Mouse (Mus musculus): ENCODE results near the gene Sipa1l3.

Sipa1l3 gene

DNA sequence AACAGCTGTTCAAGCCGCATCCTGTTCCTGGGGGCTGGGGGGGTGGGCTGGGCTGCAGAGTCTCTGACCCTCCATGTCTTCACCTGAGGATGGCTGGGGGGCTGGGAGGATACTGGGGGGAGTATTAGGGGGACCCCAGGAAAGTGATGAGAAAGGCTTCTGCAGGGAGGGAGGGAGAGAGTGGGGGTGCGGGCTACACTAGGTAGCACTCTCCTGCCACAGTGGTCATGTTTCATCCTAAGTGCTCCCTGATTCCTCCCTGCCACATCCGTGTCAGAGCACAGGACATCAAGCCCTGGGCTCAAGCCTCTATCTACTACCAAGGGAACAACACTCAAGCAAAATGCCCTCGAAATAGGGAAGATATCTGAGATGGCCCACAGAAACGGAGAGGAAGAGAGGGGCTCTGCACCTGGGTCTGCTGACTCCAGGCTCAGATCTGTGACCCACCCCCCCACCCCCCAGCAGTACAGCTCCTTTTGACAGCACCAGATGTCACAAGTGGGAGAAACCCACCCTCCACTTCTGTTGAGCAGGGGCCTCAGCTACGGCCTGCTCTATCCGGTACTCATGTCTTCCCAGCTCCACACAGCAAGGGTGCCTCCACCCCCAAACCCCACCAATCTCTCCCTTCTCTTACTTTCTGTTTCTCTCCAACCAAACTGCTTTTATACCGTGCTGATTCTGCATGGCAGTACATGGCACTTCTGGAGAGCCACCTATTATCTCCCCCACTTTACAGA is 106.4 kb downstream of the Sipa1l3 start:
- ATAC-seq (ENCODE audit: low TSS enrichment), result no peak

DNA sequence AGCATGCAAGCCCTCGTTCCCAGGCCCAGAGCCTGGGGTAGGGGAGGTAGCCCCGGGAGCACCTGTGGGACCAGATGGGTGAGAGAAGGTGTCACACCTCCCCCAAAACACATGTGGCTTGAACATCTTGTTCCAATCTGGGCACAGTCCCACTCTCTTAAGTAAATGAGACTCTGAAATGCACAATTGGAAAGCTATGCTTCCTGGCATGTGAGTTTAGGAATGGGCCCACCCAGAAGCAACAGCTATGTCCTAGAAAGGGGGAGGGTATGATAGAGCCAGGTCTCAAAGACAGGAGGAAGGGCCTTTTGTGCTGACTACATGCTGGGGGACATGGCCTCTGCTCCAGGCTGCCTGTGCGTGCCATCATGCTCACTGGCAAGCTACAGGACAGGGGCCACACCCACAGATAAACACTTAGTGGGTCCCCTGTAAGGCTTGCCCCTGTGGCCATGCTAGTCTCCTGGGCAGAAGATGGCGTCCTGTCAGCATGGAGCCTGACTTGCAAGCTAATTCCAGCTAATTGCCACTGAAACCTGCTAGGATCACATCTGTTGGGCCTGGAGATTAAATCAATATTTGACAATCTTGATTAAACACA is 107.1 kb downstream of the Sipa1l3 start:
- no peak for ATAC-seq (ENCODE audit: low TSS enrichment)

DNA sequence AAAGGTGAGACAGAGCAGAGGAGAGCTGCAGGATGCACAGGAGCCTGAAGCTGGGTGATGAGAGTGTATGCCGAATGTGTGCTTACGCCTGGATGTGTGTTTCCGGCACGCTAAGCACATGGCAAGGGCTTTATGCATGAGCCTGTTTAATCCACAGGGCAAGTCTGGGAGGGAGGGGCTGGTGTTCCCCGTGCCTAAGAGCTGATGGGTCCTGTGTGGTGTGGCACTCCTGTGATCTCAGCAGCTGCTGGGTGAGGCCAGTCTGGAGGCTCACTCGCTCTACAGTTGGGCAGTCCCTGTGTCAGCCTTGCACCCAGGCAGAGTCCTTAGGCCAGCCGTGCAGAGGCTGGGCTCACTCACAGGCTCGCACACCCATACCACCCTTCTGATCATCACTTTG is 108.0 kb downstream of the Sipa1l3 start:
- no peak for ATAC-seq (ENCODE audit: low TSS enrichment)

DNA sequence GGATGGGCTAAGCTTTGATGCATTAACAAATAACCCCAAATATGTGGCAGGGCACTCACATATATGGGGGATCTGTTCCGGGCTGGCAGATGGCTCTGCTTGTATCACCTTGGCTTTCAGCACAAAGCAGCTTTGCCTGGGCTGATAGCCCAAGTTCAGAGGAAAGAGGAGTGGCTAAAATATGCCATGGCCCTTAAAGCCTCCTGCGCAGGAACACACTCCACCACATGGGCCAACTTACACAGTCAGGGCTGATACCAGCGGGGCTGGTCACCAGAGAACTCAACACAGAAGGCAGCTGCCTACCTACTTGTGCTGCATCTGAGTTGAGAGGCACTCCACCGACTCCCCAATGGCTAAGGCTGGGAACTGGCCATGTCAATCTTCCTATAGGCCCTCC is 111.6 kb downstream of the Sipa1l3 start:
- no peak for ATAC-seq (ENCODE audit: low TSS enrichment)

DNA sequence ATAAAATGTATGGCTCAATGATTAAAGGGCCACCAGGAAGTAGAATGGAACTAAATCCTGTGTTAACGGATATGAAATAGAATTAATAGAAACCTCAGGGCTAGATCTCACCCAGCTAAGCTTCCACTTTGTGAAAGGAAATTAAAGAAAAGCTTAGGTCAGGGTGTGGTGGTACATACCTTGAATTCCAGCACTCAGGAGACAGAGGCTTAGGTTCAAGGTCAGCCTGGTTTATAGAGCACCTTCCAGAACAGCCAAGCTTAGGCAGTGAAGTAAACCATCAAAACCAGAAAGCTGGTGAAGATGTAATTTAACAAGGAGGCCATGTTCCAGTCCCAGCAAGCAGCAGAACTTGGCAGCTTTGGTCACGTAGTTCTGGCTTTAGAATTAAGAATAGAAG is 114.3 kb downstream of the Sipa1l3 start:
- ATAC-seq (ENCODE audit: low TSS enrichment), result no peak

DNA sequence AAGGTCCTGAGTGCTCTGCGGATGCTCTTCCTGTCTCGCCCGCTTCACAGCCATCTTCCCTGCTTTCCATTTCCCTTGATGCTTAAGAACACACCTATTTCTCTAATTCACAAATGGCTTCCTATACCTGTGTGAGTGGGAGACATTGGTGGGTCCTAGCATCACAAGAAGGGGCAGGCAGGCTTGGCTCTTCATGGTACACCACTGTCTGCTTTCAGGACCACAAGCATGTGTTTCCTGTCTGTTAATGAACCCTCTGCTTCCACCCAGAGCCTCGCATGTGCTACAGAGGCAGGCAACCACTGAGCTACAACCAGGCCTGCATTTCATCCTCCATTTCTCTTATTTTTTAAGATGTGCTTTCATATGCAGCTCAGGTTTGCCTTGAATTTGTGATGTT is 116.4 kb downstream of the Sipa1l3 start:
- ATAC-seq (ENCODE audit: low TSS enrichment), result no peak

DNA sequence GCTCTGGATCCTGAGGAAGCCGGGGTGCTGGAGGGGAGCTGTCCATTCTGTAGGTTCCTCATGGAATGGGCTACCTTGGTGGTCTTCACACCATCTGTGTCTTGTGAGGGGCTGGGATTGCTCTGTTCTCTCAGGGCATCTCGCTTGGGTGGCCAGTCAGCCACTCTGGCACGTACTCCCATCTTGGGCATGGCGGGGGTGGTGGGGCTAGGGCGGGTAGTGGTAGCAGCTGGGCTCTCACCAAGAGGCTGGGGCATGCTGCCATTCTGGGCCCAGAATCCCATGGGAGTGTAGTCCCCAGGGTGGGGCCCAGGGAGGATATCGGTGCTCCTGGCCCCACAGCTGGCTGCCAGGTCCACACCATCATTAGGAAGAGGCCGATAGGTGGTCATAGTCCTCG is 118.0 kb downstream of the Sipa1l3 start:
- no peak for ATAC-seq (ENCODE audit: low TSS enrichment)

DNA sequence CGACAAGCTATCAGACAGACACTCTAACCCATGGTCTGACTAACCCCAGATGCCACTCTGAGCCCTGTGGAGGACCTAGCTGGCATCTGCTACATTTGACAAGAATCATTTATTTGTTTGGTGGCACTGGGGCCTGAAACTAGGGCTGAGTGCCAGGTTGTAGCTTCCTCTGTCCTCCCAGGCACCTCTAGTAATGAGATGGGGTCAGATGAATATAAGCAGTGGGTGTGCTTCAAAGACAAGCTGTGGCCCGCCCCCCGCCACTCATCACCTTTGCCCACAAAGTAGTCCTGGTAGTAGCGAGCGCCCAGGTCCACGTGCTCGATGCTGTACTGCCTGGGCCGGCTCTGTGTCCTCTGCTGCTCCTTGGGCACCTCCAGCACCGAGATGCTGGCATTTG is 119.4 kb downstream of the Sipa1l3 start:
- no peak for ATAC-seq (ENCODE audit: low TSS enrichment)

DNA sequence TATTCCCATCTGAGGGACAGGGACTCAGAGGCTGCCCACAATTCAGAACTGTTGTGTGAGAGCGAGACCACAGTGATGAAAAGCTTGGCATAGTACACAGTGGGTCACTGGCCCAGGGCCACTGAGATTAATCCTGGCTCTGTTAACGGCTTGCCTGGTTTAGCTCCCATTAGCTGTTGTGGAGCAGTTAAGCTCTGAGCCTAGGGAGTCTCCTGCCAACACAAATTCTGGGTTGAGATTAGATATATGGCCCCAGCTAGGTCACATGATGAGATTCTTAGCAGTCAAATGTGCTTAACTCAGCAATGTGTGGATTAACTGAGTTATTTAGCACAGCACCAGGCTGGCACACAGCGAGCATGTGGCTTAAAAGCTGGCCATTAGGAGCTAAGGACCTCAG is 121.0 kb downstream of the Sipa1l3 start:
- ATAC-seq (ENCODE audit: low TSS enrichment), result no peak

DNA sequence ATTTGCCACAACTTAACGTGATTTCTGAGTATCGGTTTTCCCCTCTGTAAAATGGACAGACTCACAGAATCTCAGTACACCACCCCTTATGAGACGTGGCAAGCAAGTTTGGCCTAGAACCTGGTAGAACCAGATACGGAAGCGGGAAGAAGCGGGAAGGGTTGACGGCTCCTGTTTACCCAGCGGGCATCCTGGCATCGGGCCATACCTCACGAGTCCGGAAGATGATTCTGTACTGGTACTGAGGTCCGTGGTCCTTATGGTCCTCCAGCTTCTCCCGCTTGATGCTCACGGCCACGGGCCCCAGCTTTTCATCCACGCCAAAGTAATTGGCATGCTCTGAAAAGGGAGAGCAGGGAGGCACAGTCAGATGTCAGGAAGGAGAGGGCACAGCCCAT is 121.5 kb downstream of the Sipa1l3 start:
- ATAC-seq (ENCODE audit: low TSS enrichment), result no peak

DNA sequence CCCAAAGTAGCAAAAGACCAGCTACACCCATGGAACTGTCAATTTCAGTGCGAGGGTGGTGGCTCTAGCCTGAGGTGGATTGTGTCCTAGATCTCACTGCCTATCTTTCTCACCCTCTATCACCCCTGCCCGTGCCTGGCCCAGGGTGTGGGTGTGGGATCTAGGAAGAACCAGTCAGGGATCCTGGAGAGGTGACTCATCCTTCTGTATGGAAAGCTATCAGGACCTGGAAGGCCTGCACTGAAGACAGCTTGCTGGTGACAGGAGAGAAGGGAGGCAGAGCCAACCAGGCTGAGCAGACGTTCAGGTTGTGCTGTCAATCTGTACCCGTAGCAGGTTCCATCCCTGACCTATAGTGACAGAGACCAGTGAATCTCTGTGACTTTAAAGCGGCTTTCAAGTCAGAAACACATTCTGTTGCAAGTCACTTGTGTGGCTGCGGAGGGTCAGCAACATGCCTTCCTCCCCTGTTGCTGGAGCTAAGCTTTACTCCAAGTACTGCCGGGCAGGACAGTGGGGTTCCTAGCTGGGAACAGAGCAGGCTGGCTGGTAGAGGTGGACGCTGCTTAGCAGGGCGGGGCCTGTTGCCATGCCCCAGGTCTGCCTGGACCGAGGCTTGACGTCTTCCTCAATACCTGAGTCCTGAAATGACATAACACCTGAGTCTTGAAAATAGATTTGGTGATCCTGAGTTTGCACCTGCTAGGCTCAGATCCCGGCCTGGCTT is 122.1 kb downstream of the Sipa1l3 start:
- no peak for ATAC-seq (ENCODE audit: low TSS enrichment)

DNA sequence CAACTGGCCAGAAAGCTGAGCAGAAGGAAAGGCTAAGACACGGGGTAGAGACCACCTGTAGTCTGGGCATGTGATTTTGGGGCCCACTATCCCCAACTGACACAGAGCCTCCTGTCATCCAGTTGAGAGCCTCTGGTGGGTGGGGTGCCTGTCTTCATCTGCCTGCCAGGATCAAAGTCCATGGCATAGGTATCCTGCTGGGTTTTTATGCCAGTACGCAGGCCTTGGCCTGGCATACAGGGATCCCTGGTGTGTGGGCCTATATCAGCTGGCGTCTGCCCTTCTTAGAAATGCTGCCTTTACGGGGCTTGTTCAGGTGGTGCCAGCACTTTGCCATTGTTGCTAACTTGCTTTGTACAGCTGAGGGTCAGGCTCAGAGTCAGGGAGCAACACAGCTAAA is 123.3 kb downstream of the Sipa1l3 start:
- no peak for ATAC-seq (ENCODE audit: low TSS enrichment)

DNA sequence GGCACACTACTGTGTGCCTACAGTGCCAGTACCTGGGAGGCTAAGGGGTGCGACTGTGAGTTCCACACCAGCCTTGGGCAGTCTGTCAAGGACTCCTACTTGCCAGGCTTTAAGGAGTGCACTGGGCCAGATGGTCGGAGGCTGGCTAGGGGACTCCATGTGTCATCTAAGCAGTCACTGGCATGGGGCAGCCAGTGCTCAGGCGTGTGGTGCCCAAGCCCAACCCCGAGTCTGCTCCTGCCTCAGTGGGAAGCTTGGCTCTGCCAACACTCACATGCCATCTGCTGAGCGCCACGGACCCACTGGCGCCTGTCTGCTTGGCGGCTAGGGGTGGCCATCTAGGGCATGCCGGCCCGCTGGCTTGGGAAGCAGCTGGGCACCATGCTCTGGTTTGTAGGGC is 125.1 kb downstream of the Sipa1l3 start:
- ATAC-seq (ENCODE audit: low TSS enrichment), result no peak

DNA sequence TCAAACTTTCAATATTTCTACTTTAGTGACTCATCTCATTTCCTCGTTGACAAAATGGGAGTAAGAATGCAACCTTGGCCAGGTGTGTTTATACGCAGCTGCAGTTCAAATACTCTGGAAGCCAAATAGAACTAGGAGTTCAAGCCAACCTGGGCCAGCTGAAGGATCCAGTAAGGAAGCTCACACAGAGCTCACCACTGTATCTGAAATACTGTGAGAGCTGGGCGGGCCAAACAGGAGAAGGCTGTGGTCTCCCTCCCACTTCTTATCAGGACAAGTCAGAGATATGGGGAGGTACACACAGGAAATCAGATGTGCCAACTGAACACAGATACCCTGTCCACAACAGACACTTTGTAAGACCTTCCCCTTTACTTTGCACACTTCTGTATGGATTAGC is 125.6 kb downstream of the Sipa1l3 start:
- no peak for ATAC-seq (ENCODE audit: low TSS enrichment)

DNA sequence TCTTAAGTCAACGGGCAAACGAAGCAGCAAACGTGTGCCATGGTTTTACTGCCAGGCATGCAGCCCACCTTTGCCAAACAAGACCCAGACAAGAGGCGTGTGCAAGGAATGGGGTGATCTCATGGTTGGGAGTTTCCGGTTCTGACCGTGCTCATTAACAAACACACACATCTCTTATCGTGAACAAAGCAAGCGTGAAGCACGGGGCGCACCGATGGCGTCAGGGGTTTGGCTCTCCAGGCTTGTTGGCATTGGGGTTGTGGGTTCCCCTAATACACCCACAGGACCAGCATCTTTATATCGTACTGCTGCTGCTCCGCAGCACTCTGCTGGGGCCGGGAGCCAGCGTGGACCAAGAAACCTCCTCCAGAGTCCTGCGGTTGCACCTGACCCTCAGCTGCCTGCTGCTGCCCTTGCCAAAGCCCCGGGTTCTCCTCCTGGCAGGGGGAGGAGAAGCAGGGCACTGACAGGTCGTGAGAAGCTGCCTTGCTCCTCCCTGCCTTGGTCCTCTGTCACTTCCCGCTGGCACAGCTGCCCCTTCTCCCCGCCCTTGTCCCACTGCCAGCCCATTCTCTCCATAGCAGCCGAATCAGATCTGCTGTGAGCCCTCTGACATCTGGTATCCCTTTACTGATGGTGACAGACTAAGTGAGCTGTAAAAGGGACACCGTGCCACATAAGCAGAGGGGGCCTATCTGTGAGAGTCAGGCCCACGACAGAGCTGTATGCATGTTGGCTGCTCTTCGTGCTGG is 126.5 kb downstream of the Sipa1l3 start:
- no peak for ATAC-seq (ENCODE audit: low TSS enrichment)

DNA sequence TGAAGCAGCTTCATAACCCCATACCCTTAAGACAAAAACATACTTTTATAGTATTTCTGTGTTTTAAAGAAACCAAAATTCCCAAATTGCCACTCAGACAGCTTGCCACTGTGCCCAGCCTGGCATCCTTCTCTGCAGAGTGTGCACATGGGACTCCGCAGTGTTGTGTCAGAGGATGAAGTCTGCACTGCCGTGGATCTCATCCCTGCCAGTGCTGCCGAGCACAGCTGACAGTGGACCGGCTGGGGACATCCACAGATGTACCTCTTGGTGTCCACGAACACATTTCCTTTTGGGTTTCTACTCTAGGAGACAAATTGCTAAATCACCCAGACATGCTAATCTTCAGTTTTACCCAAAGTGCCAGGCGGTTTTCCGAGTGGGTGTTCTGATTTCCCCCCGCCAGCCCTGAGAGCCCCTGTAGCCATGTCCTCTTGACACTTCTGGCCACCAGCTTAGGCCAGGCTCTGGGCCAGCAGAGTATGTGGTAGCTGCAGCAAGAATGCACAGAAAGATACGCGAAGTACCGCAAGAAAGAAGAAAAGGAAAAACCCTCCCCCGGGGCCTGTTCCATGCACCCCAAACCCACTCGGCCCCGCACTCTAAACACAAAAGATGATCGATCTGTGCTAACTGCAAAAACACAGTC is 127.2 kb downstream of the Sipa1l3 start:
- no peak for ATAC-seq (ENCODE audit: low TSS enrichment)

DNA sequence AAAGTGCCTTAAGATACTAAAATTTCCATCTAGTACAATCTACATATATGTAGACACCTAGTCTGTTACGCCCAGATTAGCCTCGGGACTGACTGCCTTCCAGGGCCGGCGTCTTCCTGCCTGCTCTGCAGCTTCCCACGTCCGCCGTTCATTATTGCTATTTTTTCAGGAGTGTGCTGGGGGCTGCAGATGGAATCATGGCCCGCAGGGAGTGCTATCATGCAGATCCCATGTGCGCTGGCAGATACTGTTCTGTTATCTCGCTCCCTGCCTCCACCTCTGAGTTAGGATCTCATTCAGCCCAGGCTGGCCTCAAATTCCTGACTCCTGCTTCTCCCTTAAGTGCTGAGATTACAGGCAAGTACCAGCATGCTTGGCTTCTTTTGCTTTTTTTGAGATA is 128.2 kb downstream of the Sipa1l3 start:
- ATAC-seq (ENCODE audit: low TSS enrichment), result no peak

DNA sequence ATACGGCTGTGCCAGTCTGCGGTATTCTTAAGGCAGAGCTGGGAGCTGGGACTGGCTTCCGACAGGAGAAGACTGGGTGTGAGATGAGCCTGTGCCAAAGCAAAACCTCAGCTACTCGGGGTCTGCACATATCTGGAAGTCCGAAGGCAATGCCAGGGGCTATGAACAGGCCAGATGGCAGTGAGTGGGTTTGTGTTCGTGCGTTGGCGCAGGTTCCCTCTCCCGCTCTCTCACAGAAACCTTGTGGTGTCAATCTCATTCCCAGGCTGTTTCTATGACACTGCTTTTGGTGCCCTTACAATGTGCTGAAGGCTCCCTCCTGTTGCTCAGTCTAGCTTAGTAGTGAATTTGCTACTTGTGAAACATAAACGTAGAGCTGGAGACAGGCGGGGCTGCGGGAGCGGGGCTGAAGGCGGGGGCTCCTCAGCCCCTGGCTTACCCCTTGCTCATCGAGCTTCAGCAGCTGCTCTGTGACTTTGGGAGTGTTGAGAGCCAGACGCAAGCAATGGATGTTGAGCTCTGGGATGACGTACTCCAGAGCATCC is 130.8 kb downstream of the Sipa1l3 start:
- ATAC-seq (ENCODE audit: low TSS enrichment), result peak; percentile 63

DNA sequence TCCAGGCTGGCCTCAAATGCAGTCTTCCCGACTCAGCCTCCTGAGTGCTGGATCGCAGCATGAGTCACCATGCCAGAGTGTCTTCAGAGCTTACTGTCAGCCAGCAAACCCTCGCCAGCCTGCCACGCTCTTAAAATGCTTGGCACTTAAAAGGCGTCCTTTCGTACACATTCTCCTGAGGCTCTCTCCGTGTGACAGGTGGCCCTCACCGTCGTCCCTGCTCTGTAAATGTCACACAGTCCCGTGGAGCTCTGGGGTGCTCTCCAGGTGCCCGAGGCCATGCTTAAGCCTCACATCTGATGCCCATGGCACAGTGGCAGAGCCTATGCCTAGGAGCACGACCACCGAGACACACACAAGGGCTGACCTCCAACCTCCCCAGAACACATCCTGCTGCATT is 132.1 kb downstream of the Sipa1l3 start:
- ATAC-seq (ENCODE audit: low TSS enrichment), result no peak

DNA sequence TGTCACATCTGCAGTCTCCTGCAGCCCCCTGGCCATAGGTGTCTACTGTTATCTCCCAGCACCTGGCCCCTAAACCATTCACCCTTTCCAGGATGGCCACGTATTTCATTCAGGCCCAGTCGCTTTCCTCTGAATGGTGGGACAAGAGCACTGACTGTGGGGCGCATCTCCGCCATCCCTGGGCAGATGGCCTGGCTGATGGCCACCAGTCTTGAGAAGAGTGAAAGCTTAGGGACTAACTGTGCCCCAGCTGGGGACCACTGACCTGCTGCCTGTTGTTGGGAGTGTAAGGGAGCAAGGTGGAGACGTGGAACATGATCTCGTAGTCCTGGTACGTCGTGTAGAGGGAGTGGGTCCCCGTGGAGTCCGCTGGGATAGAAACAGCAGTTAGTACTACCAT is 132.7 kb downstream of the Sipa1l3 start:
- ATAC-seq (ENCODE audit: low TSS enrichment), result no peak

DNA sequence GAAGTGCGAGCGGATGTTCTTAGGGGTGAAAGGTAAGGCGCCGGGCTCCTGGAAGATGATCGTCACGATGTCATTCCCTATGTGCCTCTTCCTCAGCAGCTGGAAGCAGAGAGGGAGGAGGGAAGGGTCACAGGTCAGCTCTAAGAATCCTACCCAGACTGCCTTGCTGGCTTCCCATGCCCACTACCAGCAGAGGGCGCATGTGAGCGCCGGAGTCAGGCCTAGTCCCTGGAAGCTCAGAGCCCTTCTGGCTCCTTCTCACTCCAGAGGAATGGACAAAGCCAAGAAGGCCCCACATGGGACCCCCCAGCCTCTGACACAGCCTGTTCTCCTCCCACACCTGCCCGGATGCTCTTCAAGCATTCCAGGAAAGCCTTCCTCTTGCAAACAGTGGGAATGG is 135.2 kb downstream of the Sipa1l3 start:
- ATAC-seq (ENCODE audit: low TSS enrichment), result peak; percentile 67; the same call in 1 of the 2 replicates

All from frontal cortex, adult (tissue).